Mouse (Mus musculus) neural tube, embryonic 15.5 days (tissue): ENCODE measurements around the gene Dennd1b. TPM values are rescaled to one million over a fixed set of nuclear protein-coding genes. Genes with fewer than 3 reads are reported as not detected.

ENCODE experiments used
- ATAC-seq: fragments of 200-750 bp; cut with Nextera tagmentation; 2 replicates; pipeline ENCODE4 v1.8.0; 2017; ENCODE audit warnings: mild to moderate bottlenecking, moderate TSS enrichment, moderate library complexity; ENCODE audit not compliant: low FRiP score
- H3K27ac ChIP-seq: fragments of 300-500 bp; sonication (generic); replicated peaks from 2 replicates; pipeline ENCODE4 v1.5.1; 2015; ENCODE audit warnings: mild to moderate bottlenecking, inconsistent platforms
- H3K27me3 ChIP-seq: fragments of 300-500 bp; sonication (generic); replicated peaks from 2 replicates; pipeline ENCODE4 v1.6.1; 2015; ENCODE audit warnings: inconsistent platforms
- H3K36me3 ChIP-seq: fragments of 300-500 bp; sonication (generic); 2 replicates; pipeline ENCODE4 v1.6.1; 2015; ENCODE audit warnings: inconsistent platforms
- H3K4me1 ChIP-seq: fragments of 300-500 bp; sonication (generic); 2 replicates; pipeline ENCODE4 v1.6.1; 2015; ENCODE audit warnings: inconsistent platforms
- H3K4me2 ChIP-seq: fragments of 300-500 bp; sonication (generic); 2 replicates; pipeline ENCODE4 v1.6.1; 2015; ENCODE audit warnings: inconsistent platforms, mild to moderate bottlenecking, moderate library complexity
- H3K4me3 ChIP-seq: fragments of 300-500 bp; sonication (generic); replicated peaks from 2 replicates; pipeline ENCODE4 v1.5.1; 2015; ENCODE audit warnings: mild to moderate bottlenecking, inconsistent platforms
- H3K9ac ChIP-seq: fragments of 300-500 bp; sonication (generic); replicated peaks from 2 replicates; pipeline ENCODE4 v1.6.1; 2015; ENCODE audit warnings: mild to moderate bottlenecking, inconsistent platforms
- H3K9me3 ChIP-seq: fragments of 300-500 bp; sonication (generic); replicated peaks from 2 replicates; pipeline ENCODE4 v1.6.1; 2016; ENCODE audit warnings: inconsistent platforms
- WGBS: fragments of 180-500 bp; shearing (Covaris S2); methylation state at CpG from one replicate; pipeline ENCODE4 v1.1.7; 2015; ENCODE audit warnings: mixed read lengths; 5-methylcytosine and 5-hydroxymethylcytosine counted together
- polyA plus RNA-seq: library from polyadenylated mRNA; unstranded; fragments of >200 nt; fragmentation: Nextera tagmentation; extraction: Ambion mirVana; gene quantifications from 2 replicates; pipeline ENCODE4 v1.2.1, GENCODE M21; 2015

The Dennd1b gene
- polyA plus RNA-seq, 1 experiment from 2014 or later: 9.1 TPM

- H3K27me3 ChIP-seq: no peaks in the 10 kb centered on the region
- no peaks in the 10 kb centered on the region for H3K36me3 ChIP-seq
- 81% methylated on average over 6 of the region's 6 CpGs for WGBS
- no peak for ATAC-seq
- no peaks in the 10 kb centered on the region for H3K4me1 ChIP-seq
- no peak overlapping the region for H3K9ac ChIP-seq
- no peak overlapping the region for H3K27ac ChIP-seq
- no peak overlapping the region for H3K4me2 ChIP-seq
- no peaks in the 10 kb centered on the region for H3K9me3 ChIP-seq
- H3K4me3 ChIP-seq: no peak overlapping the region
Measured at GRCm38 (mm10) chr1:139224309-139224949, 261.2 kb downstream of the Dennd1b start.

Other genes with a start within 250 kb of the Dennd1b start
- gene Lhx9, start 114.9 kb upstream of the Dennd1b start, polyA plus RNA-seq: 2.8 and 4.5 TPM in 2 replicates
- gene 2310009B15Rik, start 106.6 kb upstream of the Dennd1b start, polyA plus RNA-seq: 29.8 and 32.1 TPM in 2 replicates